Mouse (Mus musculus) E14TG2a.4 (cell line): ENCODE data around the gene Emc6.

ENCODE experiments used
- CTCF ChIP-seq: conservative IDR thresholded peaks from 2 replicates; pipeline ENCODE4 v1.5.1; 2014; ENCODE audit warnings: low read length
- POU5F1 ChIP-seq: IDR thresholded peaks from 2 replicates; pipeline ENCODE4 v1.6.1; 2014; ENCODE audit warnings: low read length, borderline replicate concordance

- TF ChIP-seq CTCF (no peak), POU5F1 (no peak)
Measured at GRCm38 (mm10) chr11:73146975-73147365, 29.9 kb downstream of the Emc6 start.
